Mouse (Mus musculus) T-helper 1 cell (primary cell): Measurements from ENCODE around the gene Per3.

Experiments used
- in situ Hi-C: fragments of 300-600 bp; cut with MboI, MseI; formaldehyde crosslinking; loops from one replicate; pipeline ENCODE4 v1.15.1; 2025; ENCODE audit warnings: high pct_unique_total_duplicates

The Per3 gene

GRCm38 (mm10) chr4:151044037-151044943 lies at the start of gene Per3:
Gene Per3 (minus strand): TSS chr4:151044665.
- in situ Hi-C loops: no loop called here

- in situ Hi-C loops: no loop called here
Measured at GRCm38 (mm10) chr4:151089270-151089669, 44.8 kb upstream of the Per3 start, which contains the start of gene Gm13090. Gene Gm13090 (plus strand): TSS chr4:151089570.

GRCm38 (mm10) chr4:151088819-151089218 lies 44.4 kb upstream of the Per3 start:
- in situ Hi-C loops: no loop called here

- in situ Hi-C loops: no loop called here
Measured at GRCm38 (mm10) chr4:151087358-151087757, 42.9 kb upstream of the Per3 start.

GRCm38 (mm10) chr4:151083027-151083426 lies 38.6 kb upstream of the Per3 start:
- in situ Hi-C loops: no loop called here

- in situ Hi-C loops: no loop called here
Measured at GRCm38 (mm10) chr4:151081977-151082376, 37.5 kb upstream of the Per3 start.

GRCm38 (mm10) chr4:151081355-151081754 lies 36.9 kb upstream of the Per3 start:
- in situ Hi-C loops: no loop called here

- in situ Hi-C loops: loop anchor here (5.0 to 25.0 kb wide), 2 partner anchors 67 to 787 kb away; partner anchors contain the start of gene Camta1
Measured at GRCm38 (mm10) chr4:151074817-151075216, 30.4 kb upstream of the Per3 start.

GRCm38 (mm10) chr4:151073108-151073744 lies 28.8 kb upstream of the Per3 start:
- in situ Hi-C loops: loop anchor here (25.0 kb wide), 1 partner anchor 789 kb away; the partner anchor contains the start of gene Camta1

GRCm38 (mm10) chr4:151070962-151071361 lies 26.5 kb upstream of the Per3 start:
- in situ Hi-C loops: loop anchor here (25.0 kb wide), 1 partner anchor 791 kb away; the partner anchor contains the start of gene Camta1

- in situ Hi-C loops: loop anchor here (25.0 kb wide), 1 partner anchor 794 kb away; the partner anchor contains the start of gene Camta1
Measured at GRCm38 (mm10) chr4:151068751-151069150, 24.3 kb upstream of the Per3 start.

- in situ Hi-C loops: loop anchor here (25.0 kb wide), 1 partner anchor 803 kb away; the partner anchor contains the start of gene Camta1
Measured at GRCm38 (mm10) chr4:151059566-151059965, 15.1 kb upstream of the Per3 start.

GRCm38 (mm10) chr4:151058634-151059033 lies 14.2 kb upstream of the Per3 start:
- in situ Hi-C loops: loop anchor here (25.0 kb wide), 1 partner anchor 804 kb away; the partner anchor contains the start of gene Camta1

- in situ Hi-C loops: loop anchor here (25.0 kb wide), 1 partner anchor 805 kb away; the partner anchor contains the start of gene Camta1
Measured at GRCm38 (mm10) chr4:151057347-151058321, 13.2 kb upstream of the Per3 start, which contains the start of gene Vamp3. Gene Vamp3 (minus strand): TSS chr4:151057963.

GRCm38 (mm10) chr4:151051162-151051561 lies 6.7 kb upstream of the Per3 start:
- in situ Hi-C loops: loop anchor here (25.0 kb wide), 1 partner anchor 811 kb away; the partner anchor contains the start of gene Camta1

- in situ Hi-C loops: no loop called here
Measured at GRCm38 (mm10) chr4:151046524-151046923, 2.1 kb upstream of the Per3 start.

- in situ Hi-C loops: no loop called here
Measured at GRCm38 (mm10) chr4:151044944-151045570, 592 bp upstream of the Per3 start.

- in situ Hi-C loops: no loop called here
Measured at GRCm38 (mm10) chr4:151043281-151043680, 1.2 kb downstream of the Per3 start.

- in situ Hi-C loops: no loop called here
Measured at GRCm38 (mm10) chr4:151041506-151041905, 3.0 kb downstream of the Per3 start.

GRCm38 (mm10) chr4:151037800-151038199 lies 6.7 kb downstream of the Per3 start:
- in situ Hi-C loops: no loop called here
